Mouse (Mus musculus) activated CD4-positive, CD25-positive, alpha-beta regulatory T cell, adult 4 months (primary cell): ENCODE data around the gene Cd68. TPM values are rescaled to one million over a fixed set of nuclear protein-coding genes. Genes with fewer than 3 reads are reported as not detected.

Experiments
- ATAC-seq: one replicate; pipeline ENCODE4 v1.8.0; 2017
- polyA plus RNA-seq, 2 experiments: library from polyadenylated mRNA; unstranded; fragments of 100-300 nt; shearing (Covaris generic); gene quantifications; one replicate each; pipeline ENCODE4 v1.2.1; 2017

Cd68 gene
- polyA plus RNA-seq, 2 experiments from 2014 or later = 3.3 to 5.3 TPM

DNA sequence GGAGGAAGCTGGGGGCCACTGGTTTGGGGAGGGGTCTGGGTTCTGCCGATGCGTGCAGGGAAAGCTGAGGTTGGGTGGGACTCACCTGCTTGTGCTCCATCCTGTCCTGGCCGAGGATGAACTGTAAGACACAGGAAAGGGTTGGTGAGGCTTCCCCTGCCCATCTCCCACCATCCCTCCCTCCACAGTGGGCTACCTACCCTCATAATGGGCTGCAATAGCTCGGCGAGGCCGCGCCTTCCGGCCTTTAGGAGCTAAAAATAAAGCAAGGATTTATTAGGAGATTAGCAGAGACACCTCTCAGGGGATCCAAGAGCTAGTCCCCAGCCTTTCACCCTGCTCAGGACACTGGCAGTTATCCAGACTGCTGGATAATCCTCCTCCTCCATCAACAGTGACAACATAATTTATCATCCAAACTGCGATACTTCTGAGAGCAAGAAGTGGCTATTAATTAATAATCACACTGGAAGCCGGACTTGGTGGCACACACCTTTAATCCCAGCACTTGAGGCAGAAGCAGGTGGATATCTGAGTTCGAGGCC is 27.5 kb upstream of the Cd68 start:
- no peak for ATAC-seq

DNA sequence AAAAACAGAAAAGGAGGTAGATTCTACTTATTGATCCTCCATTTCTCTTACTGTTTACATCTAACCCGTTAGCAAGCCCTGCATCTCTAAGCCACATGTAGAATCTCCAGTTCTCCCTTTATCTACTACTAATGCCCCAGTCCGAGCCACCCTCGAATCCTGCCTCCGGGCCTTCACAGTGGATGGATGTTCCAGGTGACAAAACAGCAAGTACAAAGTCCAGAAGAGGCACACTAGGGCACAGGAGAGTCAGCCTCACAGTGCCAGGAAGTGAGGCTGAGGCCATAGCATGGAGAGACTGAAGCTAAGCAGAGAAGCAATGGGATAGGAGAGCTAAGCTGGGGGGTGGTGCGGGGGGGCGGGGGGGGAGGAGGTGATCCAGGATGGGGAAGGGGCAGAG is 26.9 kb upstream of the Cd68 start:
- no peak for ATAC-seq

- ATAC-seq = no peak
These were observed 26.4 kb upstream of the Cd68 start for GRCm38 (mm10) chr11:69692196-69692811.

DNA sequence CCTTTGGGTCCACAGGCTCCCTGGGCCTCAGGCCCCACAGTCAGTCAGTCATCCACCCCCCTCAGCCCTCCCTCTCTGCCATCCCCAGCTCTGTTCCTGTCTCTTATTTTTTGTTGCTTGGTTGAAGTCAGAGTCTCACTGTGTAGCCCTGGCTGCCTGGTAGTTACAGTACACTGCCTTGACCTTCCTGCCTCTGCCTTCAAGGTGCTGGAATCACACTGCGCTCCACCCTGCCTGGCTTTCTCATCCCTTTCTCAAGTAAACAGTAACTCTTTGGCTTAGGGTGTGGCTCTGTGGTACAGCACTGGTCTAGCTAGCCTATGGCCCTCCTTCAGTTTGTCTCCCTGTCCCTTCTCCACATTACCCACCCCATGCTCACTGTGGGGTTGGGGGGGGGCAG is 23.9 kb upstream of the Cd68 start:
- no peak for ATAC-seq

DNA sequence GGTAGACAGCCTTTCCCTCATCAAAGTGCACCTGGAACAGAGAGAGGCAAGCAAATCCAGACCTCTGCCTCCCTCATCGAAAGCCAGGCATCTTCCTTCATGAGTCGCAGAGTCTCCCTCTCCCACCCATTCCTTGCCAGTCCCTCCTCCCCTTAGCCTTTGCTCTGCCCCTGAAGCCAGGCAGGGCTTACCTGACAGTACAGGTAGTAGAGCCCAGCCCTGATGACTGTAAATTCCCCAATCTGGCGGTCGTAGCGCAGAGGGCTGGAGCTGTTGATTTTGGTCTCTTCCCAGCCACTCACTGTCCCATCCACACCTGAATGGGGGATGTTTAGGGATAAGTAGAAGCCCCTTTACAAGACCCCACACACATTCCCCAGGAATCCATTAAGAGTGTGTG is 21.1 kb upstream of the Cd68 start:
- no peak for ATAC-seq

DNA sequence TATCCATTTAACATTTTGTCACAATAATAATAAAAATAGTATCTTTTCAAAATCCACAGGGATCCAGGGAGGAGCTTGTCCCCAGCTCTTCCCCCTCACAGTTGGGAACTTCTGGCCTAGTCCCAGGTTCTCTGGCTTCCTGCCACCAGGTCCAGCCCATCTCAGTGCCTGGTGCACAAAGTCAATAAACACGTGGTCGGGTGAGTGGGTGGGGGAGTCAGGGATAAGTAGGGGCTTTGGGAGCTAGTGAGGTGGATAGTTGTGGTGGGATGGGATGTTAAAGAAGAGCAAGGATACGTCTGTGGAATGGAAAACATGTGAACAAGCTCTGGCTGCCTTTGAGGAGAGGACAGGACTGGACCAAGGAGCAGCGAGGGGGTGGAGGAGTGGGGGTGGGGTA is 20.4 kb upstream of the Cd68 start:
- ATAC-seq = no peak

DNA sequence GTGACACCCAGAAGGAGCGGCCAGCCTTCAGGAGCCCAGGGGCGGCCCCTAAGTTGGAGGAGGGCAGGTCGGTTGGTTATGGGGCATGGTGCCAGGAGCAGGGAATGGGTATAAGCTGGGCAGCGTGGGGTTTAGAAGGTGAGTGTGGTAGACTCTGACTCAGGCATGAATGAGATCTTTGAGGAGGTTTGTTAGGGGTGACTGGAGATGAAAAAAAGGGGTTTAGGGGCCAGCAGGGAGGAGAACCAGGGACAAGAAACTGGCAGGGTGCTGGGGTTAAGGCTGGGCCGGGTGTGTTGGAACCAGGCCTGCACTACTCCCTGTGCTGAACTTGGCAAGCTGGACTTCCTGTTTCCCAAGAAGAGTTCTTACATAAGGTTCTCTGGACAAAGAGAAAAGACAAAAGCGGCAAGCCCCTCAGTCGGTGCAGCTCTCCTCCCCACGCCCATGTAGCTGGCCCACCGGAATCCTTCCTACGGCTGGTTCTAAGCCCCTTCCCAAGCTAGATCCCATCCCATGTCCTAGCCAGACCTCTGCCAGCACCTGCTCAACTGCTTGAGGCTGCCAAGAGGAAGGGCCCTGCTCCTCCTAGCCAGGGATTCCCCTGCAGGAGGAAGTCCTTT is 19.7 kb upstream of the Cd68 start, which contains the start of gene Tnfsf13:
Gene Tnfsf13, minus strand, starts transcription at position 259 of the 623 bp plus-strand sequence.
- no peak for ATAC-seq

DNA sequence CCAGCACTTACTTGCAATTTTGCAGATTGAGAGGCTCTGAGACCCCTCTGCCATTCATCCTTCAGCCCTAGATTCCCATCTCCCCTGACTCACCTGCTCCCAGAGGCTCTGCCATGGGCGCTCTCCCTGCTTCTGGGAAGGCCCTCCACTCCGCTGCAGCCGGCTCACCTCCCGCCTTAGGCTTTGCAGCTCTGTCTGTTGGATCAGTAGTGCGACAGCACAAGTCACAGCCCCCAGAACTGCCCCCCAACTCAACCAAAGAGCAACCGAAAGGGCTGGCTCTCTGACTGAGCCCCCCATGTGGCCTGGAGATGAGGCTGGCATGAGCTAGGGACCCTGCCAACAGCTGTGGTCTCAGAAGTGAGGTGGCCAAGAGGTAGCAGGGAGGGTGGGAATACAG is 19.0 kb upstream of the Cd68 start:
- no peak for ATAC-seq

DNA sequence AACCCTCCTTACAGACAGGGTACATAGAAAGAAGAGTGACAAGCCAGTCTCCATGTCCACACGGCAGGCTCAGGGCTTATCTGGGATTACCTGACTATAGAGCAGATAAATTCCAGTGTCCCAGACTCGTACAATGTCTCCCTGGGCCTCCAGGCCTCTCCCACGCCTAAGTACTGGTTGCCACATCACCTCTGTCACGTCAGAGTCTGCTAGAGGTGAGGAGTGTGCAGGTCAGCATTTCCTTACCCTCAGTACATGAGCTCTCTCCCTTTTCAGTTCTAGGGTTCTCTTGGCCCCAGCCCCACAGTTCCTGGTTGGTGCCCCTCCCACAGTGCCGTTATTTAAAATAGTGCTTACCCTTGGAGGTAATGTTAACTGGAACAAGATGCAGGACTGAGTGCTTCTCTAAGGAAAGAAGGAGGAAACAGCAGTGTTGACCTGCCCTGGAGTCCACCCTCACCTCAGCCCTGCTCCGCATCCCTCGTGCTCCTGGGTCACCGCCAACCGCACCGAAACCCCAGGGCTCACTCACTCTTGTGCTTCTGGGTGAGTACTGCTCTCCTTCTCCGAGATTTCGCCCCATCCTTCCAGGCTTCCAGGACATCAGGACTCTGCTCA is 18.3 kb upstream of the Cd68 start:
- no peak for ATAC-seq

DNA sequence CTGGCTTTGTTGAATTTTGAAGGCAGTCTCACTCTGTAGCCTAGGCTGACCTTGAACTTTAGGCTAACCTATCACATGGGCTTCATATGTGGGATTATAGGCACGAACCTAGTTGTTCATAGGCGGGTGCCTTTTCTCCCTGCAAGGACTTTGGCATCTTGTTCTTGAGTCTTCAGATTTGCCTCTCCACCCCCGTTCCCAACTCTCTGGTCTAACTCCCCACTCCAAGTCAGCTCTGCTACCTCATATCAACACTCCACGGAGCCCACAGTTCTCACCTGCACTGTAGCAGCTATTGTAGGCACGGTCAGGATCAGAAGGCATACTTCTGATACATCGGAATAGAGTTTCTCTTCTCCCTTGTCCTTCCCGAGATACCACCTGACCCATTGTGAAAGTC is 17.6 kb upstream of the Cd68 start:
- no peak for ATAC-seq

- ATAC-seq = peak; percentile 49
These were observed 17.0 kb upstream of the Cd68 start for GRCm38 (mm10) chr11:69682840-69683533.

- ATAC-seq = no peak
These were observed 16.4 kb upstream of the Cd68 start for GRCm38 (mm10) chr11:69682209-69682839.

DNA sequence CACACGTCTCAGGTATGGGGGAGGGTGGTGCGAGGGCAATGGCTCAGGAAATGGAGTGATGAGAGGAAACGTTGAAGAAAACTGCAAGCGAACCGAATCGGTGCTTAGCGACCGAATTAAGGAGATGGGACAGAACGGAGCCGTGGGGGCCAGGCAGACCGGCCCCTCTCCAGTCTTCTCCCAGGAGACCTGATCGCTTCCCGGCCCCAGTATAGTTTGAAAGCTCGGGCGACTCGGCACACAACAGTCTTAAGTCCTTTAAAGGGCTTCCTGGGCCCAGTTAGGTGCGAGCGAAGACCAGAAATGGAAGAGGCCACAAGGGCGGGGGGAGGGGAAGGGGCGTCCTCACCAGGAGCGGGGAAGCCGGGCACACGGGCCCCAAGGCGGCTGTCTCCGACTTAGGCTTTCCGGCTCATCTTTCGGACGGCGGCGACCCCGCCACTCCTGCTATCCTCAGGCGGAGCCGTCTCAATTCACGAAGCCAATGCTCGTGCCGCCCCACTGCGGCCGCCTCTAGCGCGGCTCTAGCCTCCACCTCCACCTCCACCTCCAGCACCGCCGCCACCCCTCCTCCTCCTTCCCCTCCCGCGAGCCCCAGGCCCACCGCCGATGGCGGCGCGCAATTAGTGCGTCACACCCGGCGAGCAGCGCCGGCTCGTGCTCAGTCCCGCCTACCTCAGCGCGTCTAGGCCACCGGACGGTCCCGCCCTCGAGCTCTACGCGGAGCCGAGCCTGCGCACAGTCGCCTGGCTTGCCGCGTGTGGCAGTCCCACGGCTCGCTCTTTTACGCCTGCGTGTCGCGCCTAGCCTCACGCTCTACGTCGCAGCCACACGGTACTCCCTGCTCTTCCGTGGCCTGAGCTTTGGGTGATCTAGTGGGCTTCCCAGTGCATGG is 15.6 kb upstream of the Cd68 start, which contains the start of gene Senp3:
Gene Senp3, minus strand, starts transcription at position 771 of the 895 bp plus-strand sequence.
- peak; percentile 95 for ATAC-seq

DNA sequence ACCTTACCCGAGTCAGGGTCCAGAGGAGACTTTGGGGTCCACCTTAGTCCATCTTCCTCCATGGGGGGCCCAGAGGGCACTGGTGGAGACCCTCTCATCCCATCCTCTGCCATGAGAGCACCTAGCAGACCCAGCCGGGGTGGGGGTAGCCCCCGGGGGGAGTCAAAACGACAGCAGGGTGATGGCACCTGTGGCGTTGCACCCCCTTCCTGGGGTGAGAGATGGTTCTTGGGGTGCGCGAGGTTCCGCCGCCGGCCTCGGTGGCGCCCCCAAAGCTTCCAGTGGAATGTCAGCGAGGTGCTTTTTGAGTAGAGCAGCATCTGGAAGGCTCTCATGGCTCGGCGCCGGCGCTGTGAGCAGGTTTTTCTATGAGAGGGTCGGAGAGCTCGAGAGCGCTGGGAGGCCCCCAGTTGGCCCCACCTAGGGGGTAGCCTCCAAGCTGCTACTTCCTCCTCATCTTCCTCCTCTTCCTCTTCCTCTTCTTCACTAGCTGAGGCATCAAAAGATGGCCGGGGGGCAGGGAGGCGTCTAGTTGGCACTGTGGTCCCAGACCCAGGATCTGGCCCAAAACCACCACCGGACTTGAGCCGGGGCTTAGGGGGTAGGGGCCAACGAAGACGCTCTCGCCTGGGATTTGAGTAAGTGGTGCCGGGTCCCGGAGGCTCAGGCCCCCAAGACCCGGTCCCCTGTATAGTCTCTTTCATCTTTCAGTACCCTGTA is 14.3 kb upstream of the Cd68 start:
- ATAC-seq = no peak

- no peak for ATAC-seq
These were observed 13.2 kb upstream of the Cd68 start for GRCm38 (mm10) chr11:69679144-69679543.

DNA sequence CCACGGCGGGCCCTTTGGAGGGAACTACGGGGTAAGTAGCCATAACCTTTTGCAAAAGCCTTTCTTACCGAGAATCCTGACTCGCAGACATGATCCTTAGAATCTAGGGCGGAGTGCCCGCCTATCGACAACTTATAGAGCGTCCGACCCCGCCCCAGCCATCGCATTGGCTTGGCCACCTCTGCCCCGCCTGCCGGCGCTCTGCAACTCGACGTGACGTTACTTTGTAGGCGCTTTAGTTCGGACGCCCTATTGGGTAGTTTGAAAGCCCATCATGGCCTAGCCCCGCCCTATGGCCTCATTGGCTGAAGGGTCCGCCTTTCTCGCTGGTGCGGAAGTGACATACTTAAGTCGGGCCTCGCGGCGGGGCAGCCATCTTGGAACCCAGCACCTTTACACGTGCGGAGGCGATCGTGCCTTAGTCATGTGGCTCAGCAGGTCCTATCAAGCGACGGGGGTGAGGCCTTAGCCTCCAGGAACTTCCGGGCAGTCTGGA is 6.3 kb upstream of the Cd68 start, which contains the start of gene Eif4a1:
Gene Eif4a1, minus strand, starts transcription at position 213 of the 496 bp plus-strand sequence.
- ATAC-seq = peak; percentile 80

DNA sequence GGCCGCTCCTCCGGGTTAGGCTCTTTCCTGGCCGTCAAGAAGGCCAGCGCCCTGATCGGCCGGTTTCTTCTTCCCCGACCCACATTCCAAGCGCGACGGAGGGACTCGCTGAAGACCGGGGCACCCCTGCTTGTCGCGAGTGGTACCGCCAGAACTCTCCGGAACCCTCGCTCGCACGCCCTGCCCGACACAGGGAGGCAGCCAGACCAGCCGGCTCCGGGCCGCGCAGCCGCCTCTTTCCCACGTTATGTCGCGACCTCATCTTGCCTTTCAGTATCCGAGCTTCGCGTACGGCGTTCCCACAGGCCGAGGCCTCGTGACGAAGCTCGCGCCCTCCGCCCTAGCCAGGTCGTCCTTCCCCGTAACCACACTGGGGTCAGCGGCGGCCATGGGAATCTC is 5.8 kb upstream of the Cd68 start:
- no peak for ATAC-seq

DNA sequence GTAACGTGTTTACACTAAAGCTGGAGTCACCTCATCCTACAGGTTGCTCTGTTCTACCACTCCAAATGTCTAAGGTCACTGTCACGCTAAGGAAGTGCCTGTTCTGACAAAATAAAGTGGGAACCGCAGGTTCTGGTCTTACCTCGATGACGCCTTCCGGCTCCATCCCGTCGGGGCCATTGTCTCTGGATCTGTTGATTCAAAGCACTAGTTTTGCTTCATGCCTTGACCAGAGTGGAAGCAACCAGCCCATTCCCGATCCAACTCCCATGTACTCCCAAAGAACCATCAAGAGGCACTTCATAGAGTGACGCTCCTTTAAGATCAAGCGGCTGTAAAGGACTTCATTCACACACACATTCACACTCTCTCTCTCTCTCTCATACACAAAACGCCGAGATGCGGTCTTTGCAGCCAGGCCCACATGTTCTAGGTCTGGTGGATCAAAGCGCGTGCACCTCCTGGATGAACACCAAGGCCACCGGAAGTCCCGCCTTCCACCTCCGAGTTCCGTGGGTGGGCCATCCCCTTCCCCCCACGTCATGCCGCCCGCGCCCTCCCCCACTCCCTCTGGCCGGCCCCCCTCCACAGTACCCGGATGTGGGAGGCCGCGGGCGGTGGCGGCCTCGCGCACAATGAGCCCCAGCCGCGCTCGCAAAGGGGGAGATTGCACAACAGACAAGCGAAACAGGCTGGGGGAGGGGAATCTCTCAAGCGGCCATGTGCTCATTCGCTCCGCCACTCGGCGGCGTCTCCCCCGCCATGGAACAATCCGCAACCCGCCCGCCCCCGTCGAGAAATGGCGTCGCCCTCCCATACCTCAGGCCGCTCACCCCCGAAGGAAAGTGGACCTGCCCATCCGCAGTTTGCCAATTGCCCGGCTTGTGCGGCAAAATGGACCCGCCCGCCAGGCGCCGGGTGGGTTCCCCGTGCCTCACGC is 5.1 kb upstream of the Cd68 start:
- peak; percentile 59 for ATAC-seq

GRCm38 (mm10) chr11:69666665-69667005 is 682 bp upstream of the Cd68 start:
- ATAC-seq = no peak
